Mouse (Mus musculus): ENCODE measurements around the gene Ssu2. TPM values are rescaled to one million over a fixed set of nuclear protein-coding genes. Genes with fewer than 3 reads are reported as not detected.

Ssu2 gene
- polyA plus RNA-seq (2016; fragmentation: Nextera tagmentation; extraction: Ambion mirVana): 0.25 and 0.35 TPM in 2 replicates

- no peak within 1 kb of the TSS for H3K4me3 ChIP-seq
- 76% methylated on average over 9 of the region's 9 CpGs for WGBS
- H3K27me3 ChIP-seq (ENCODE audit: low read depth, poor library complexity, severe bottlenecking): no peaks in the 10 kb centered on the region
- H3K9me3 ChIP-seq (replicated peaks): no peaks in the 10 kb centered on the region
- no peaks in the 10 kb centered on the region for H3K36me3 ChIP-seq
- H3K27ac ChIP-seq (replicated peaks): no peak within 1 kb of the TSS
- no peaks in the 10 kb centered on the region for H3K4me1 ChIP-seq
- no peak for DNase-seq (ENCODE audit: low spot score)
Observed at GRCm38 (mm10) chr6:112387947-112388346, at the start of gene Ssu2. Ssu2 (minus strand) TSS chr6:112388023.

- 82% methylated on average over 6 of the region's 6 CpGs for WGBS
- peaks cover 9% of the 10 kb centered on the region for H3K9me3 ChIP-seq (replicated peaks)
- no peak overlapping the region for H3K27ac ChIP-seq (replicated peaks)
Observed at GRCm38 (mm10) chr6:112426018-112426732, 38.4 kb upstream of the Ssu2 start.

GRCm38 (mm10) chr6:112423746-112424501 is 36.1 kb upstream of the Ssu2 start:
- H3K4me3 ChIP-seq: no peak overlapping the region
- 88% methylated on average over 8 of the region's 8 CpGs for WGBS
- no peak for DNase-seq (ENCODE audit: low spot score)

More at GRCm38 (mm10) chr6:112426018-112426732, 38.4 kb upstream of the Ssu2 start:
- Histone ChIP-seq H3K36me3 (no peaks in the 10 kb centered on the region), H3K4me3 (no peak overlapping the region), H3K4me1 (no peaks in the 10 kb centered on the region), H3K27me3 (ENCODE audit: low read depth, poor library complexity, severe bottlenecking) (no peaks in the 10 kb centered on the region)
- DNase-seq (ENCODE audit: low spot score): no peak

GRCm38 (mm10) chr6:112420883-112421282 is 33.1 kb upstream of the Ssu2 start:
- H3K4me1 ChIP-seq: no peaks in the 10 kb centered on the region
- 86% methylated on average over 1 of the region's 1 CpGs for WGBS
- no peak overlapping the region for H3K27ac ChIP-seq (replicated peaks)
- H3K9me3 ChIP-seq (replicated peaks): peaks cover 9% of the 10 kb centered on the region
- H3K36me3 ChIP-seq: no peaks in the 10 kb centered on the region
- H3K4me3 ChIP-seq: no peak overlapping the region
- no peak for DNase-seq (ENCODE audit: low spot score)
- H3K27me3 ChIP-seq (ENCODE audit: low read depth, poor library complexity, severe bottlenecking): no peaks in the 10 kb centered on the region

More at GRCm38 (mm10) chr6:112423746-112424501, 36.1 kb upstream of the Ssu2 start:
- no peak overlapping the region for H3K27ac ChIP-seq (replicated peaks)
- no peaks in the 10 kb centered on the region for H3K4me1 ChIP-seq
- H3K27me3 ChIP-seq (ENCODE audit: low read depth, poor library complexity, severe bottlenecking): no peaks in the 10 kb centered on the region
- H3K9me3 ChIP-seq (replicated peaks): peaks cover 9% of the 10 kb centered on the region
- H3K36me3 ChIP-seq: no peaks in the 10 kb centered on the region

- DNase-seq (ENCODE audit: low spot score): no peak
- no peak overlapping the region for H3K4me3 ChIP-seq
- H3K27ac ChIP-seq (replicated peaks): no peak overlapping the region
- H3K36me3 ChIP-seq: no peaks in the 10 kb centered on the region
- H3K27me3 ChIP-seq (ENCODE audit: low read depth, poor library complexity, severe bottlenecking): no peaks in the 10 kb centered on the region
- WGBS: 90% methylated on average over 9 of the region's 9 CpGs
- H3K9me3 ChIP-seq (replicated peaks): peaks cover 9% of the 10 kb centered on the region
- no peaks in the 10 kb centered on the region for H3K4me1 ChIP-seq
Observed at GRCm38 (mm10) chr6:112419333-112419732, 31.5 kb upstream of the Ssu2 start.

GRCm38 (mm10) chr6:112404111-112404510 is 16.3 kb upstream of the Ssu2 start:
- H3K36me3 ChIP-seq: no peaks in the 10 kb centered on the region
- H3K27ac ChIP-seq (replicated peaks): no peak overlapping the region
- H3K4me3 ChIP-seq: no peak overlapping the region
- 76% methylated on average over 5 of the region's 5 CpGs for WGBS
- H3K4me1 ChIP-seq: no peaks in the 10 kb centered on the region
- no peak for DNase-seq (ENCODE audit: low spot score)
- H3K27me3 ChIP-seq (ENCODE audit: low read depth, poor library complexity, severe bottlenecking): no peaks in the 10 kb centered on the region
- H3K9me3 ChIP-seq (replicated peaks): no peaks in the 10 kb centered on the region

GRCm38 (mm10) chr6:112401953-112402683 is 14.3 kb upstream of the Ssu2 start:
- H3K27ac ChIP-seq (replicated peaks): no peak overlapping the region
- no peaks in the 10 kb centered on the region for H3K27me3 ChIP-seq (ENCODE audit: low read depth, poor library complexity, severe bottlenecking)
- H3K36me3 ChIP-seq: no peaks in the 10 kb centered on the region
- no peaks in the 10 kb centered on the region for H3K4me1 ChIP-seq
- WGBS: 82% methylated on average over 12 of the region's 12 CpGs
- no peaks in the 10 kb centered on the region for H3K9me3 ChIP-seq (replicated peaks)
- no peak overlapping the region for H3K4me3 ChIP-seq
- no peak for DNase-seq (ENCODE audit: low spot score)

- 87% methylated on average over 3 of the region's 3 CpGs for WGBS
- no peak for DNase-seq (ENCODE audit: low spot score)
- H3K27me3 ChIP-seq (ENCODE audit: low read depth, poor library complexity, severe bottlenecking): no peaks in the 10 kb centered on the region
Observed at GRCm38 (mm10) chr6:112397351-112397750, 9.5 kb upstream of the Ssu2 start.

GRCm38 (mm10) chr6:112396352-112396751 is 8.5 kb upstream of the Ssu2 start:
- DNase-seq (ENCODE audit: low spot score): no peak
- WGBS: 87% methylated on average over 3 of the region's 3 CpGs
- no peaks in the 10 kb centered on the region for H3K9me3 ChIP-seq (replicated peaks)

More at GRCm38 (mm10) chr6:112397351-112397750, 9.5 kb upstream of the Ssu2 start:
- Histone ChIP-seq H3K36me3 (no peaks in the 10 kb centered on the region), H3K27ac (replicated peaks) (no peak overlapping the region), H3K9me3 (replicated peaks) (no peaks in the 10 kb centered on the region), H3K4me3 (no peak overlapping the region), H3K4me1 (no peaks in the 10 kb centered on the region)

GRCm38 (mm10) chr6:112388385-112388784 is 562 bp upstream of the Ssu2 start:
- no peak for DNase-seq (ENCODE audit: low spot score)
- Histone ChIP-seq H3K27ac (replicated peaks) (no peak overlapping the region), H3K4me1 (no peaks in the 10 kb centered on the region), H3K4me3 (no peak overlapping the region), H3K27me3 (ENCODE audit: low read depth, poor library complexity, severe bottlenecking) (no peaks in the 10 kb centered on the region), H3K36me3 (no peaks in the 10 kb centered on the region), H3K9me3 (replicated peaks) (no peaks in the 10 kb centered on the region)
- 86% methylated on average over 3 of the region's 3 CpGs for whole genome bisulfite sequencing

More at GRCm38 (mm10) chr6:112396352-112396751, 8.5 kb upstream of the Ssu2 start:
- Histone ChIP-seq H3K27me3 (ENCODE audit: low read depth, poor library complexity, severe bottlenecking) (no peaks in the 10 kb centered on the region), H3K4me3 (no peak overlapping the region), H3K27ac (replicated peaks) (no peak overlapping the region), H3K36me3 (no peaks in the 10 kb centered on the region), H3K4me1 (no peaks in the 10 kb centered on the region)

- Histone ChIP-seq H3K27me3 (ENCODE audit: low read depth, poor library complexity, severe bottlenecking) (no peaks in the 10 kb centered on the region), H3K4me1 (no peaks in the 10 kb centered on the region), H3K4me3 (no peak overlapping the region), H3K9me3 (replicated peaks) (no peaks in the 10 kb centered on the region), H3K36me3 (no peaks in the 10 kb centered on the region), H3K27ac (replicated peaks) (no peak overlapping the region)
- DNase-seq (ENCODE audit: low spot score): no peak
- whole genome bisulfite sequencing: 92% methylated on average over 2 of the region's 2 CpGs
Observed at GRCm38 (mm10) chr6:112386260-112386659, 1.6 kb downstream of the Ssu2 start.

- Histone ChIP-seq H3K9me3 (replicated peaks) (no peaks in the 10 kb centered on the region), H3K27me3 (ENCODE audit: low read depth, poor library complexity, severe bottlenecking) (no peaks in the 10 kb centered on the region), H3K4me1 (no peaks in the 10 kb centered on the region), H3K4me3 (no peak overlapping the region), H3K36me3 (no peaks in the 10 kb centered on the region), H3K27ac (replicated peaks) (no peak overlapping the region)
- DNase-seq (ENCODE audit: low spot score): no peak
- WGBS: 84% methylated on average over 8 of the region's 8 CpGs
Observed at GRCm38 (mm10) chr6:112382990-112383685, 4.7 kb downstream of the Ssu2 start.
